Mouse (Mus musculus): ENCODE measurements around the gene Gramd4. TPM values are rescaled to one million over a fixed set of nuclear protein-coding genes. Genes with fewer than 3 reads are reported as not detected.
A peak's percentile ranks its signal among the peaks of the same experiment; 100 is the strongest.

Gramd4 gene
- polyA plus RNA-seq, 1 experiment: 36.0 TPM

DNA sequence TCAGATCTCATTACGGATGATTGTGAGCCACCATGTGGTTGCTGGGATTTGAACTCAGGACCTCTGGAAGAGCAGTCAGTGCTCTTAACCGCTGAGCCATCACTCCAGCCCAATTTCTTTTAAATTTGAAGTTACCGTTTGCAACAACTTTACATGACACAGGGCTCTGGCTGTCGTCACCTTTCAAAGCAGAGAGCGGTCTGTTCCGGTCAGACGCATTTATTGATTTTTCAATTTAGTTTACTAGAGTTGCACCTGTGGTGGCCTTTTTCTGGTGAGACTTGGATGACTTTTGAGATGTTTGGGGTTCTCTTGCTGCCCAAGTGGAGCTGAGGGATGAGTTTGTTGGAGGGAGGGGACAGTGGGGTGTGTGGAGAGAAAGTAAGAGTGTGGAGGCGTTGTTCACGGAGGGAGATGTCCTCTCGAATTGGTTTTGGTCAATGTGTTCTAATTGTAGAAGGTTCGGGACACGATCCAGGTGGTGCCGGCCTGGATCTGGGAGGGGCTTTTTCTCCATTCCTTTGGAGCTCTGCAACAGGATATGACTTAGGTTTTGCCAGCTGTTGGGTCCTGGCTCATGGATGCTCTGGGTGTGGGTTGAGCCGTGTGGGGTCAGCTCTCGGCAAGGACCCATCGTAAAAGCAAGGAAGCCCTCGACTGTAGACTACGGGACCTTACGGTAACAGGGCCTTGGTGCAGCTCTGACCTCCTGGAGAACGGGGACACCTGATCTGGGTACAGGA is 18.0 kb downstream of the Gramd4 start:
- Histone ChIP-seq H3K4me1 (ENCODE audit: control insufficient read depth, insufficient read depth, low read length) (peaks cover 69% of the 10 kb centered on the region), H3K4me3 (replicated peaks; ENCODE audit: insufficient read depth, low read depth, low read length) (no peak overlapping the region), H3K27me3 (ENCODE audit: control insufficient read depth, insufficient read depth, low read length) (no peaks in the 10 kb centered on the region), H3K27ac (ENCODE audit: insufficient read depth, low read length) (no peak overlapping the region)
- no peak for DNase-seq
- TF ChIP-seq CTCF (IDR thresholded peaks at IDR 0.05; ENCODE audit: borderline replicate concordance, insufficient read depth, low read depth, low read length) (no peak), POLR2A (IDR thresholded peaks at IDR 0.05; ENCODE audit: borderline replicate concordance, insufficient read depth, low read length) (no peak)
- WGBS: 80% methylated on average over 20 of the region's 20 CpGs

DNA sequence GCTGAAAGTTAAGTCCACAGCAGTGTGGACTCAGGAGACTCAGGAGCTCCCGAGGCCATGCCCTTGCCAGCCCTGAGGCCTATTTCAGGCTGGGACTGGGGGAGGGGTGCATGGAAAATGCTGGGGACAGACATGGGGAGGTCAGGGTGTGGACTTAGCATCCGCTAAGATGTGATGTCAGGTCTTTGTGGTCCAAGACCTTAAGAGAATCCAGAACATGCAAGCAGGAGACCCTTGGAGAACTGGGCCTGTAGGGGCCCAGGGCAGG is 18.5 kb downstream of the Gramd4 start:
- TF ChIP-seq POLR2A (IDR thresholded peaks at IDR 0.05; ENCODE audit: borderline replicate concordance, insufficient read depth, low read length) (no peak), CTCF (IDR thresholded peaks at IDR 0.05; ENCODE audit: borderline replicate concordance, insufficient read depth, low read depth, low read length) (no peak)
- Histone ChIP-seq H3K27ac (ENCODE audit: insufficient read depth, low read length) (no peak overlapping the region), H3K4me1 (ENCODE audit: control insufficient read depth, insufficient read depth, low read length) (peaks cover 69% of the 10 kb centered on the region), H3K27me3 (ENCODE audit: control insufficient read depth, insufficient read depth, low read length) (no peaks in the 10 kb centered on the region), H3K4me3 (replicated peaks; ENCODE audit: insufficient read depth, low read depth, low read length) (no peak overlapping the region)
- no peak for DNase-seq
- 72% methylated on average over 2 of the region's 2 CpGs for WGBS

DNA sequence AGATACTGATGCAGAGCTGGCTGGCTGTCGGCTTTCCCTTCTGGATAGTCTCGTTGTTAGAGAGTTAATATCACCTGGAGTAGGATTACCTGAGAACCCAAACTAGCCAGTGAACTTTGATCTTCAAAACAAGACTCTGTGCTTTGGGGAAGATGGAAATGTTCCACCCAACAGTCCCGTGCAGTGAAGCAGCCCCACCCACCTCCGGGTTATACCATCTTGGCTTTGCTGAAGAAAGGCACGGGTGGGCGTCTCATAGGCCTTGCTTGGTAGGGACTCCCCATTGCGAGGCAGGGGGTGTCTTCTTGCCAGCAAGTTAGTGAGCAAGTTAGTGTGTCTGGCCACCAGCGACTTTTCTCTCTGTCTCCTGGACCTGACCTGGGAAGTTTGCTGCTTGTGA is 18.9 kb downstream of the Gramd4 start:
- Histone ChIP-seq H3K4me3 (replicated peaks; ENCODE audit: insufficient read depth, low read depth, low read length) (no peak overlapping the region), H3K27ac (ENCODE audit: insufficient read depth, low read length) (no peak overlapping the region), H3K27me3 (ENCODE audit: control insufficient read depth, insufficient read depth, low read length) (no peaks in the 10 kb centered on the region), H3K4me1 (ENCODE audit: control insufficient read depth, insufficient read depth, low read length) (peaks cover 68% of the 10 kb centered on the region)
- 68% methylated on average over 8 of the region's 8 CpGs for WGBS
- TF ChIP-seq POLR2A (IDR thresholded peaks at IDR 0.05; ENCODE audit: borderline replicate concordance, insufficient read depth, low read length) (no peak), CTCF (IDR thresholded peaks at IDR 0.05; ENCODE audit: borderline replicate concordance, insufficient read depth, low read depth, low read length) (no peak)
- no peak for DNase-seq

DNA sequence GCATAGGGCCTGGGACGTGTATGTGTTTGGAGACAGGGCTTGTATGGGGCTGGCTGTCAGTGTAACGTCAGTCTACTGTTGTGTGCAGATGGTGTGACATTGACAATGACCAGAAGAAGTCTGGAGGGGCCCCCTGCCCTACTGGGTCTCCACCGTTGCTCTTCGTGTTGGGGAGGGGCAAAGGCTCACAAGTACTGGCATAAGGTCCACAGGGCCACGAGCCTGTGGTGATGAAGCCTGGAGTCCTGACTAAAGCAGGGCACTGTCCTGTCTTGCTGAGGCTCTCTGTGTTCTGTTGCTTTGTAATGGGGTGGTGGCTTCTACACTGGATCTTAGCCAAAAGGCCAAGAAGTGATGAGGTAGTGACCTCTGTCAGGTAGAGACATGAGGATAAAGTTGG is 20.4 kb downstream of the Gramd4 start:
- 42% methylated on average over 5 of the region's 5 CpGs for WGBS
- TF ChIP-seq POLR2A (IDR thresholded peaks at IDR 0.05; ENCODE audit: borderline replicate concordance, insufficient read depth, low read length) (no peak), CTCF (IDR thresholded peaks at IDR 0.05; ENCODE audit: borderline replicate concordance, insufficient read depth, low read depth, low read length) (no peak)
- H3K4me1 ChIP-seq (ENCODE audit: control insufficient read depth, insufficient read depth, low read length): peaks cover 69% of the 10 kb centered on the region

DNA sequence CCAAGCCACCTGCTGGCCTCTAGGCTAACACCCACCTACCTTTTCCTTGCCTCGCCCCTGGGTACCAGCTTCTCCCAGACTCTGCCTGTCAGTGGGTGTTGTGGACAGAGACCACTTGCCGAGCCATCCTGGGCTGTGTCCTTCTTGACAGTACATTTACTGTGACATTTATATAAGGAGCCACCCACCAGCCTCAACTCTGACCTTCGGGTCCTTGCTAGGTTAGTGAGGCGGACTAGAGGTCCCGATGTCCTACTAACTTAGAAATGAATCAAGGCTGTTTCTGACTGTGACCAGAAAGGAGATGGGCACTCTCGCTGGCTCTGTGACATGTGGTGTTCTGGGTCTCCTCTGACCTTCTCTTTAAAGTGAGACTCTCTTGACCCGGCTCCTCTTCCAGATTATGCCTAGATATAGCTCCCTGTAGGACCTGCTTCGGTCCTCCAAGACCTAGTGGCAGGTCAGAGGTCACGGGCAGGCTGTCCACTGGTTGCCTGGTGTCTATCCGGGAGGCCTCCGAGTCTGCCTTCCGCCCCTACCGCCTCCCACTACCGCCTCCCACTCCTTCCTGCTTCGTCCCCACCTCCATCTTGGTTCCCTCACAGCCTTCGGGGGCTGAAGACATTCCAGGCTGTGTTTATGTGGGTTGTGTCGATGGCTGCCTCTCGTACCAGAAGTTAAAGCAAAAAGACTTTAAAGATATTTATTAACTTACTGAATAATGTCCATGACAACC is 21.2 kb downstream of the Gramd4 start:
- Histone ChIP-seq H3K27me3 (ENCODE audit: control insufficient read depth, insufficient read depth, low read length) (no peaks in the 10 kb centered on the region), H3K27ac (ENCODE audit: insufficient read depth, low read length) (no peak overlapping the region), H3K4me1 (ENCODE audit: control insufficient read depth, insufficient read depth, low read length) (peaks cover 71% of the 10 kb centered on the region), H3K4me3 (replicated peaks; ENCODE audit: insufficient read depth, low read depth, low read length) (no peak overlapping the region)
- no peak for TF ChIP-seq CTCF (IDR thresholded peaks at IDR 0.05; ENCODE audit: borderline replicate concordance, insufficient read depth, low read depth, low read length)
- TF ChIP-seq POLR2A (IDR thresholded peaks at IDR 0.05; ENCODE audit: borderline replicate concordance, insufficient read depth, low read length): no peak
- DNase-seq: no peak
- WGBS: 74% methylated on average over 18 of the region's 18 CpGs

More for the DNA sequence above, 20.4 kb downstream of the Gramd4 start:
- Histone ChIP-seq H3K27me3 (ENCODE audit: control insufficient read depth, insufficient read depth, low read length) (no peaks in the 10 kb centered on the region), H3K4me3 (replicated peaks; ENCODE audit: insufficient read depth, low read depth, low read length) (no peak overlapping the region), H3K27ac (ENCODE audit: insufficient read depth, low read length) (no peak overlapping the region)
- DNase-seq: no peak

DNA sequence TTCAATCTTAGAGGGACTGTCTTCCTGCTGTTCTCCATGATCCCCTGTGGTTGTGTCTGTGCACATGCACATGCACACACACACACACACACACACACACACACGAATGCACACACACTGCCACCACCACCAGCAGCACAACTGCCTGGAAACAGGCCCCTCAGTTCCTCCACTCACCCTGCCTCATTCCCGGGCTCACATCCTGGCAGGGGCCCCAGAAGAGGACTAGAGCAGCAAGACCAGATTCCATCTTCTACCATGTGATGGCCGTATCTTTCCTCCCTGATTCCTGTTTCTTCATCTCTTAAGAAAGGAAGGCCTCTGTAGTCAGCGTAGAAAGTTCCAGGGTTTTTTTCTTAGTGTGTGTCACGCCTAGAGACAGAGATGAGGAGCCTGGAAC is 22.0 kb downstream of the Gramd4 start:
- Histone ChIP-seq H3K27ac (ENCODE audit: insufficient read depth, low read length) (peak overlapping the region; percentile 24; the same call in 1 of the 2 replicates), H3K27me3 (ENCODE audit: control insufficient read depth, insufficient read depth, low read length) (no peaks in the 10 kb centered on the region), H3K4me1 (ENCODE audit: control insufficient read depth, insufficient read depth, low read length) (peaks cover 70% of the 10 kb centered on the region), H3K4me3 (replicated peaks; ENCODE audit: insufficient read depth, low read depth, low read length) (no peak overlapping the region)
- no peak for DNase-seq
- TF ChIP-seq POLR2A (IDR thresholded peaks at IDR 0.05; ENCODE audit: borderline replicate concordance, insufficient read depth, low read length) (no peak), CTCF (IDR thresholded peaks at IDR 0.05; ENCODE audit: borderline replicate concordance, insufficient read depth, low read depth, low read length) (no peak)
- 39% methylated on average over 5 of the region's 5 CpGs for WGBS

DNA sequence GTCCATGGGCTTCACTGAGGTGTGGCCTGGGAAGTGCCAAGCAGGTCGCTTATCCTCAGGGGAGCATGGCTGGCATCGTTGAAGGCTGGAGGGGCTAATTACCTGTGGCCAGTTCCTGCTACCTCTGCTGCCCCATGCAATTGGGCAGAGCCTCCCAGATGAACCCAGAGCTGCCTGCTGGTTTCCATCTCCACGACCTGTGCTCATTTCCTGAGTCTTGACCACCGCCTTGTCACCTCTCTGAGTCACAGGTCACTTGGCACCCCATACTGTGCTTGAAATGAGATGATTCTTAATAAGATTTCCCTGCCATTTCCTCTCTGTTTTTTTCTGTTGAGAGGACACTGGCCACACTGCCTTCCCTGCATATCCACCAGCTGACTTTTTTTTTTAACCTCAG is 22.4 kb downstream of the Gramd4 start:
- Histone ChIP-seq H3K27ac (ENCODE audit: insufficient read depth, low read length) (peak overlapping the region; percentile 24; the same call in 1 of the 2 replicates), H3K27me3 (ENCODE audit: control insufficient read depth, insufficient read depth, low read length) (no peaks in the 10 kb centered on the region), H3K4me3 (replicated peaks; ENCODE audit: insufficient read depth, low read depth, low read length) (no peak overlapping the region), H3K4me1 (ENCODE audit: control insufficient read depth, insufficient read depth, low read length) (peaks cover 70% of the 10 kb centered on the region)
- peak in 1 of 2 experiments; percentile 50 for DNase-seq
- no peak for TF ChIP-seq POLR2A (IDR thresholded peaks at IDR 0.05; ENCODE audit: borderline replicate concordance, insufficient read depth, low read length)
- WGBS: 17% methylated on average over 4 of the region's 4 CpGs

DNA sequence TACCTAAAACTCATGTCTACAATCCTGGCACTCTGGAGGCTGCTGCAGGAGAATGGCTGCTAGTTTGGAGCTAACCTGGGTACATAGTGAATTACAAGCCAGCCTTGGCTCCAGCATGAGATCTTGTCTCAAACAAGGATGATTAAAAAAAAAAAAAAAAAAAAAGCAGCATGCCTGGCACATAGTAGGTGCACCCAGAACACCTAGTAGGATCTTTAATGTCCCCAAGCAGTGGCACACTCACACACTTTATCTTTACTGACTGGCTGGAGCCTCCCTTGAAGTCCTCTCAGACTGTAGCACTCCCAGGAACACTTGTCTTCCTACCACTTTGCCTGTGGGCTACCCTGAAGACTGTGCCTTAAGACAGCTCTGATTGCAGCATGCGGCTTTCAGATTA is 22.9 kb downstream of the Gramd4 start:
- TF ChIP-seq CTCF (IDR thresholded peaks at IDR 0.05; ENCODE audit: borderline replicate concordance, insufficient read depth, low read depth, low read length) (no peak), POLR2A (IDR thresholded peaks at IDR 0.05; ENCODE audit: borderline replicate concordance, insufficient read depth, low read length) (no peak)
- Histone ChIP-seq H3K4me3 (replicated peaks; ENCODE audit: insufficient read depth, low read depth, low read length) (no peak overlapping the region), H3K27ac (ENCODE audit: insufficient read depth, low read length) (no peak overlapping the region), H3K27me3 (ENCODE audit: control insufficient read depth, insufficient read depth, low read length) (no peaks in the 10 kb centered on the region), H3K4me1 (ENCODE audit: control insufficient read depth, insufficient read depth, low read length) (peaks cover 74% of the 10 kb centered on the region)
- WGBS: 92% methylated on average over 1 of the region's 1 CpGs
- no peak for DNase-seq

Data from cerebellum, adult 2 months (tissue).